Mouse (Mus musculus): ENCODE data around the gene Rdh5. TPM values are rescaled to one million over a fixed set of nuclear protein-coding genes. Genes with fewer than 3 reads are reported as not detected.

Rdh5 gene
- total and polyA plus RNA-seq, 2 experiments from 2014 or later = 8.8 to 10.5 TPM

DNA sequence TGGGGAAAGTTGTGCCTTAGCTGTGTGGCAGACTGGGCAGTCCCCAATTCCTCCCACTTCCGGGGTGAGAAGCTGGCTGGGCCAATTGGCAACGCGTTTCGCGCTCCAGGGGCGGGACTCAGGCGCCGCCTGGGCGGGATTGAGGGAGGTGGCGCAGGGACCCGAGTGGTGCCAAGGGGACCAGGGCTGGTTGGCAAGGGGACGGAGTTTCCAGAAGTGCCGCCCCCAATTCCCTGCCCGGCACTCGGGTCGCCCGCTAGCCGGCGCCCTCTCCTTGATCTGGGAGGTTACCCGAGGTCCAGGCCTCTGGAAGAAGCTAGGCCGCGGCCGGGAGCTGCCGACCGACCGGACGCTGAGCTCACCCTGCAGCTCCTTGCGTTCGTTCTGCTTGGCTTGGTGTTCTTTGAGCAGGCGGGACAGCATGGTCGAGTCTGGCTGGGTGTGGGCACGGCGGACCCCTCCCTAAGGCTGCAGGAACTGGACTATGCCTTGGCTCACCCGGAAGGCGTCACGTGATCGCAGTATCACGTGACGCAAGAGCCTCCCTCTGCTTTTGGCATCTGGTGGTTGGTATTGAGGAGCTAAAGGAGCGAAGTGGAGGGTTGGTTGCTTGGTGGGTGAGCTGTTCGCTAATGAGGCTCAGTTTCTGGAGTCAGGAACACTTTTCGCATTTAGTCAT, 464 bp upstream of the Rdh5 start:
- under 1% methylated on average over 42 of the region's 42 CpGs for WGBS
- H3K4me1 ChIP-seq (ENCODE audit: insufficient read depth, low read length) = peaks cover 9% of the 10 kb centered on the region; the same call in 1 of the 2 replicates

DNA sequence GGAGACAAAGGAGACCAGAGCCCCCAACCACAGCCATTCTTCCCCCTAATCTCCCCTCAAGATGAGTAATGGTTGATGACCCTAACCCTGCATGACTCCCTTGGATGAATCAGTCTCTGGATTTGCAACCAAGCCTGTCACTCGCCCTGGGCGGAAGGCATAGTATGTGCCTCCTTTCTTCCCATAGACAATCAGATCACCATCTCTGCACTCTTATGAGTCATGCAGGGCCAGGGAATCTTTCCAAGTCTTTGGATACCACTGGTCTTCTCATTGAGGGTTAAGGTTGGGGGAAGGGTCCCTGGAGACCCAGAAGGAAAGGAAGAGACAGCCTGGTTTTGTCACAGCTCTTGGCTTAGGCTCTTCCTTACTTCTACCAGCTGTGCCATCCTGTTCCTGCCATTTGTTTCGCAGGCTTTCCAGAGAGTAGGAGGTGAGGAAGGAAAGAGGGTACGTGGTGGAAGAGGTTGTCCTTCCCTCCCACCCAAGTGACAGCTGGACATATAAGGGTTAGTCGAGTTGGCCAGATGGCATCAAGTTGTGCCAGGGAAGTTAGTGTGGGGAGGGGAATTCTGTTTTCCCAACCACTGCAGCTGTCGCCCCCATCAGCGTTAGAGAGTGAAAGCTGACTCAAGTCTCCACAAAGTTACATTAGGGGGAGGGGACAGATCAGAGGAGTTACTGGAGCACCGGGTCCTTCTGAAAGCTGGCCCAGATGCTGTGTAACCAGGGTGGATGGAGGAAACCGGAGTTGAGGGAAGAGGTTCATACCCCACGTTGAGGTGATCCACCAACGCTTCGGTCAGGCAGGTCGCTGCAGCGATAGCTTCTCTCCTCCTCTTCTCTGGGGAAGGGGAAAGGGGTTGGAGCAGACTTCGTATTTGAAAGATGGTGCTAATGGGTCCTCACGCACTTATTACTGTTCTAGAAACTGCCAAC, 536 bp downstream of the Rdh5 start:
- TF ChIP-seq CTCF (IDR thresholded peaks at IDR 0.05) = no peak
- peak overlapping the region; percentile 63 for H3K4me3 ChIP-seq (ENCODE audit: low read depth, low read length)
- no peaks in the 10 kb centered on the region for H3K9me3 ChIP-seq (ENCODE audit: low read length)
- no peak overlapping the region for H3K9ac ChIP-seq (replicated peaks; ENCODE audit: low read length, poor library complexity, severe bottlenecking)
- peak overlapping the region; percentile 64 for H3K4me2 ChIP-seq (ENCODE audit: low read depth, low read length, poor library complexity, severe bottlenecking)
- no peaks in the 10 kb centered on the region for H3K27me3 ChIP-seq (ENCODE audit: insufficient read depth, low read length)
- WGBS = 74% methylated on average over 16 of the region's 16 CpGs
- H3K27ac ChIP-seq (ENCODE audit: low read depth, low read length) = 0 out of 2 replicates have a peak overlapping the region, but pooled peaks have one; percentile 92
- no peaks in the 10 kb centered on the region; the same call in 1 of the 2 replicates for H3K36me3 ChIP-seq (ENCODE audit: insufficient read depth, low read length)
- peaks cover 9% of the 10 kb centered on the region; the same call in 1 of the 2 replicates for H3K4me1 ChIP-seq (ENCODE audit: insufficient read depth, low read length)
- peak; percentile 64 for DNase-seq (ENCODE audit: low spot score)
- ATAC-seq (ENCODE audit: low FRiP score) = no peak

More for the DNA sequence above, 464 bp upstream of the Rdh5 start:
- TF ChIP-seq CTCF (IDR thresholded peaks at IDR 0.05) = peak; percentile 56
- Histone ChIP-seq H3K4me2 (ENCODE audit: low read depth, low read length, poor library complexity, severe bottlenecking) (peak overlapping the region; percentile 64), H3K27me3 (ENCODE audit: insufficient read depth, low read length) (no peaks in the 10 kb centered on the region), H3K27ac (ENCODE audit: low read depth, low read length) (peak overlapping the region; percentile 92), H3K9me3 (ENCODE audit: low read length) (no peaks in the 10 kb centered on the region), H3K4me3 (ENCODE audit: low read depth, low read length) (peak overlapping the region; percentile 63), H3K36me3 (ENCODE audit: insufficient read depth, low read length) (no peaks in the 10 kb centered on the region), H3K9ac (replicated peaks; ENCODE audit: low read length, poor library complexity, severe bottlenecking) (peak overlapping the region; percentile 80)
- ATAC-seq (ENCODE audit: low FRiP score) = peak; percentile 93
- DNase-seq (ENCODE audit: low spot score) = peak; percentile 96

DNA sequence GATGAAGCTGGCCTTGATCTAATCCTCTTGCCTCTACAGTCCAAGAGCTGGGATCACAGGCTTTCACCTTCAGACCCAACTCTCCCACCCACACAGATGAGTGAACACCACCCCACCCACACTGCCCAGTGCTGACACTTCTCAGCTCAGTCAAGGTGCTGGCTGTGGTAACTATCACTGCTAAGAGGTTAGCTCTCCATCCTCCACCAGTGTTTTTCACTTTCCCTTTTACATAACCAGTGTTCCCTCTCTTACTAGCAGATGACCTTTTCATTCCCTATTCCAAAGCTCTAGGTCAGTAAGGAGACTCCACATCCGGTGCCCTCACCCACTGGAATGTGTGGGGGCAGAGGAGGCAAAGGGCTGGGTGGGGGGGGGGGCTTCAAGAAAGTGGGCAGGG, 1.4 kb downstream of the Rdh5 start:
- no peak overlapping the region for H3K4me2 ChIP-seq (ENCODE audit: low read depth, low read length, poor library complexity, severe bottlenecking)

DNA sequence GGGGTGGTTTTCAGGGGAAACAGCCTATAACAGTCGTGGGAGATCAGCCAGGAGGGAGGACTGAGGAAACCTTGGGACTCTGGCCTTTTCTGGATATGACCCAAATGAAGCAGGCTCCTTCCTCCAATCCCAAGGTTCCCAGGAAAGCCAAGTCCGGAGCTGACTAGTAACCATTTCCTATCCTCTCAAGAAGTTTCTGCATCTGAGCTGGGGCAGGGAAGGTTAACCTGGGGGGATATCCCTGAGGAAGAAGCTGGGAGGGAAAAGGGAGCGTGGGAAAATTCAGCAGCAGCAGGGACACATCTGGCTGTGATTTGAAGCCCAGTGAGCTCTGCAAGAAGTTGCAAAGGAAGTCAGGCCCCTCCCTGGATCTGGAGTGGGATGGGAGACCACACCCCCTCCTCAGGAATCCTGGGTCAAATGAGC, 1.9 kb downstream of the Rdh5 start:
- no peak overlapping the region for H3K9ac ChIP-seq (replicated peaks; ENCODE audit: low read length, poor library complexity, severe bottlenecking)
- H3K36me3 ChIP-seq (ENCODE audit: insufficient read depth, low read length) = no peaks in the 10 kb centered on the region; the same call in 1 of the 2 replicates
- H3K27ac ChIP-seq (ENCODE audit: low read depth, low read length) = no peak overlapping the region
- WGBS = 82% methylated on average over 3 of the region's 3 CpGs
- ATAC-seq (ENCODE audit: low FRiP score) = no peak
- no peaks in the 10 kb centered on the region for H3K9me3 ChIP-seq (ENCODE audit: low read length)
- H3K4me3 ChIP-seq (ENCODE audit: low read depth, low read length) = no peak overlapping the region
- H3K4me2 ChIP-seq (ENCODE audit: low read depth, low read length, poor library complexity, severe bottlenecking) = no peak overlapping the region
- no peak for DNase-seq (ENCODE audit: low spot score)
- no peaks in the 10 kb centered on the region for H3K27me3 ChIP-seq (ENCODE audit: insufficient read depth, low read length)
- TF ChIP-seq CTCF (IDR thresholded peaks at IDR 0.05) = no peak
- H3K4me1 ChIP-seq (ENCODE audit: insufficient read depth, low read length) = peaks cover 9% of the 10 kb centered on the region; the same call in 1 of the 2 replicates

More for the DNA sequence above, 1.4 kb downstream of the Rdh5 start:
- Histone ChIP-seq H3K4me3 (ENCODE audit: low read depth, low read length) (no peak overlapping the region), H3K27me3 (ENCODE audit: insufficient read depth, low read length) (no peaks in the 10 kb centered on the region), H3K36me3 (ENCODE audit: insufficient read depth, low read length) (no peaks in the 10 kb centered on the region; the same call in 1 of the 2 replicates), H3K4me1 (ENCODE audit: insufficient read depth, low read length) (peaks cover 9% of the 10 kb centered on the region; the same call in 1 of the 2 replicates), H3K27ac (ENCODE audit: low read depth, low read length) (no peak overlapping the region), H3K9ac (replicated peaks; ENCODE audit: low read length, poor library complexity, severe bottlenecking) (no peak overlapping the region), H3K9me3 (ENCODE audit: low read length) (no peaks in the 10 kb centered on the region)
- ATAC-seq (ENCODE audit: low FRiP score) (no peak), DNase-seq (ENCODE audit: low spot score) (no peak)
- 76% methylated on average over 1 of the region's 1 CpGs for WGBS
- no peak for TF ChIP-seq CTCF (IDR thresholded peaks at IDR 0.05)

DNA sequence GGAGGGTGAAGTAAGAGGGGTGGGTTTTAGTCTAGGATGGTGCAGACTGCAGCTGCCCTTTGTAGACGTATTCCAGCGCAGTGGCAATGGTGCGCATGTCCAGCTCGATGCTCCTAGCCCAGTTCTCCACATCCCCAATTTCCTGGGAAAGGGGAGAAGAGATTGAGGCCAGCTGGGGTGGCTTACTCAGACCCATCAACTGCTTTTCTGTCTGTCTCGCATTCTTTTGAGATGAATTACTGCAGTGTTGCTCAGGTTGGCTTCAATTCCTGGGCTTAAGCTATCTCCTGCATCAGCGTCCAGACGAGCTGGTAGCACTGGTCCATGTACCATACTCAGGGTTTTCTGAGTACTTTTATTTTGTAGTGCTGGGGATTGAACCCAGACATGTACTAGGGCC, 2.7 kb downstream of the Rdh5 start:
- Histone ChIP-seq H3K27me3 (ENCODE audit: insufficient read depth, low read length) (no peaks in the 10 kb centered on the region), H3K4me3 (ENCODE audit: low read depth, low read length) (no peak overlapping the region), H3K4me1 (ENCODE audit: insufficient read depth, low read length) (peaks cover 9% of the 10 kb centered on the region; the same call in 1 of the 2 replicates), H3K9ac (replicated peaks; ENCODE audit: low read length, poor library complexity, severe bottlenecking) (no peak overlapping the region), H3K9me3 (ENCODE audit: low read length) (no peaks in the 10 kb centered on the region), H3K4me2 (ENCODE audit: low read depth, low read length, poor library complexity, severe bottlenecking) (no peak overlapping the region), H3K36me3 (ENCODE audit: insufficient read depth, low read length) (no peaks in the 10 kb centered on the region; the same call in 1 of the 2 replicates), H3K27ac (ENCODE audit: low read depth, low read length) (peak overlapping the region; percentile 51; the same call in 1 of the 2 replicates)
- ATAC-seq (ENCODE audit: low FRiP score) (no peak), DNase-seq (ENCODE audit: low spot score) (no peak)
- TF ChIP-seq CTCF (IDR thresholded peaks at IDR 0.05) = no peak
- 78% methylated on average over 7 of the region's 7 CpGs for WGBS

All from midbrain, postnatal 0 days (tissue).